Mouse (Mus musculus): ENCODE measurements around the gene Dhdds. TPM values are rescaled to one million over a fixed set of nuclear protein-coding genes. Genes with fewer than 3 reads are reported as not detected.
"Not testable (repeated sequence)": the region's sequence is repeated elsewhere in the genome, so short reads cannot be mapped to it uniquely, and the experiment has no call there.

Dhdds gene
- total RNA-seq, 2 experiments from 2014 or later: 42.8 to 53.9 TPM

DNA sequence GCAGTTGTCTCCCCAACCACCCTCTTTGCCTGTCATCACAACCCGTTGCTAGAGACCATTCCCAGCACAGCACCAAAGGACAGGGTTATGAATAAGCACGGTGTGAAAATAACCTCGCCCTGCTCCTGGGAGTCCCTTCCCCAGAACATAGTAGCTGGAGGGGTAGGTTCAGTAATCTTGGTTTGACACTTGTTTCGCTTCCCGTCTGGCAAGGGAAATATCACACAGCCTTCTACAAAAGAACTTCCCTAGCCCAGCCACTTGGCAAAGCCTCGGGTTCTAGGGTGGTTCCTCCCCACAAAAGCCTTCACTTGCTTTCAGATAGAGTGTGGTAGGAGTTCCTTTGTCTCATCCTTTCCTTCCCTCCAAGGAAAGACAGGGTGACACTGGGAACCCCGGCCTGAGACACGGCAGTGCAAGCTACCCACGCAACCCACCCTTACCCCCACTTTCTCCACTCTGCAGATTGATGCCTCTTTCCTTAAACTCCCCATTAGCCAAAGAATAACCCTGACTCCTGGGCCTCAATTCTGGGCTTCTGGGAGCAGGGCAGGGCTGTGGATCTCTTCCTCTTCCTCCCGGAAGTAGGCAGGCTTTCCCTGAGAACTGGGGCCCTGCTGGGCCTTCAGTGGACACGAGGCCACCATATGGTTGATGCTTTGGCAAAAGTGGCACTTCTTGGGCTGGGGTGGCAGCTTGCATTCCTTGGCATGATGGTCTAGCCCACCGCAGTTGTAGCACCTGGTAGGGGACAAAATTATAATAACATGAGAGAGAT, 5.1 kb upstream of the Dhdds start:
- DNase-seq: no peak

DNA sequence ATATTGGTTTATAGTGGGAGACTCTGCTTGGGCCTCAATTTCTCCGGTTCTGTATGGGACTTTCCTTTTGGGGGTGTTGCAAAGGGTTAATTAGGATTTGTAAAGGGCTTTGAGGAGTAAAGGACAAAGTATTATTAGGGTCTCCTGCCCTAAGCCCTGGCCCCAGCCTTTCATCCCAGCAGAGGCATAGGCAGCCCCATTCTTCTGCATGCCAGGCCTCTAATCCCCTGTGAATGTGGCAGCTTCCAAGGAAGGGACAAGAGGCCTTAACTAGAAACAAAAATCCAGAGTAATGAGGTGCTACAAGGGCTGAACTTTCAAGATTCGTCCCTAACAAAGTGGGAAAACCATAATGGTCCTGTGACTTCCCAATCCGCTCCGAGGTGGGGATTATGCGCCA, 2.2 kb upstream of the Dhdds start:
- no peak for DNase-seq

DNA sequence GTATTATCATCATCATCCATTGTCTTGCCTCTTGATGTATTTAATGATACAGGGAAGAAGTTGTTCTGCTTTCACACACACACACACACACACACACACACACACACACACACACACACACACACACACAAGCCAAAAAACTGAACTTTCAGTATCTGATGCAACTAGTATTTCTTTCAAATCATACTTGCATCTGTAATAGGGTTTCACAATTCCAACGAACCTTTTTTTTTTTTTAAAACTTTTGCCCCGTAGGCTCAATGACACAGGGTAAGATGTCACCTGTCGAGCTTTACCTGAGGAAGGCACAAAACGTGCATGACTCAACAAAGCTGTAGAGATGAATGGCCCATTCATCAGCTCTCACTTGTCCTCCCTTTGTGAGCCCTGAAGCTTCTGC, 1.5 kb upstream of the Dhdds start:
- no peak for DNase-seq

DNA sequence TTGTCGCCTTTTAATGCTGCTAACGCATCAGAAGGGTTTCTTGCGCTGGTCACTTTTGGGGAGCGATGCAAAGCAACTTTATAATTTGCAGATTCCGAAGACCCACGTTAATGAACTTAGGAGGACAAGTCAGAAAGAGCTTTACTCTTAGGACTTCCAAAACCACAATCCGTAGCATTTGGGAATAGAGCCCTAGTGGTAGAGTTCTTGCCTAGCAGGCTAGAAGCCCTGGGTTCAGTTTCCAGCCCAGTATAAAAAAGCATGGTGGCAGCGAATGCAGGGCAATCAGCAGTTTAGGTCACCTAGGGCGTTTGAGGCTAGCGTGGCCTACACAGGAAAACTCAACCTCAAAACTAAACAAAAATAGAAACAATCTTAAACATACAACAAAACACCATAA, 992 bp upstream of the Dhdds start:
- DNase-seq: no peak

DNA sequence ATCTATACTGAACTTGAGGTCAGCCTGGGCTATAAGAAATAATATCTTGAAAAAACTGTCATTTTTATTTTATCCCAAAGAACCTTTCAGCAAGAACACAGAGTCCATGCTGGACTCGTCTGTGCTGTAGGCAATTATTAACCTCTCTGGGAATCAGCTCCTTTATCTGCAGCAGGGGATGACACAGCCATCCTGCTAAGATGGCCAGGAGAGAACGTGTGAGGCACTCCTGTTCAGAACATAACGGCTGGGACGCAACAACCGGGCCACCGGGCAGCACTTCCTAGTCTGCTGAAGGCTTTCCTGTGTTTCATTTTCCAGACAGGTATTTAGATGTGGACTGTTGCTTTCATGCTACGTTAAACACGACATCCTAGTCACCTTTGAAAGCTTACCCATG, 6.0 kb downstream of the Dhdds start:
- DNase-seq: no peak

DNA sequence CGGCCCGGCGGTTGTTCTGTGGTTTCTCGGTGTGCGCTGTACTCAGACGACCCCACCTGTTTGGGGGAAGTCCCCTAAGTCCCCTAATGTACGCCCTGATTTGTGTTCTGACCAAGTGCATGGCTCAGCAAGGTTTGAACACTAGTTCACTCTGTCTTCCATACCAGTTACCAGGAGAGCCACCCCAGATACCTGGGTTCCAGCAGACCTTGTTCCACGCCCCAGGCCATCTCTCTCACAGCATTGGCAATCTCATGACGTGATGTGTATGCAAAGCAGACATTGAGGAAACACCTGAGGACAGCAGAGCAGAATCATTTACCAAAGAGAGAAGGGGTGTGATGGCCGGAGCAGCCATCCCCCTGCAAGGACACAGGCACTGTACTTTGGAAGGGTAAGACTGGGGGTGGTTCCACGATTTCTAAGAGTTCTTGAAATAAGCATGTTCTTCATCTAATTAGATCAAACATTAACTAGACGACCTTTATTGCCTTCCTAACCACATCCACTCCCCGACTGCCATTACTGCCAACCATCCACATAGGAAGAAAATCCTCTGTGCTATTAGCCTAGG, 9.5 kb downstream of the Dhdds start:
- DNase-seq: no peak

DNA sequence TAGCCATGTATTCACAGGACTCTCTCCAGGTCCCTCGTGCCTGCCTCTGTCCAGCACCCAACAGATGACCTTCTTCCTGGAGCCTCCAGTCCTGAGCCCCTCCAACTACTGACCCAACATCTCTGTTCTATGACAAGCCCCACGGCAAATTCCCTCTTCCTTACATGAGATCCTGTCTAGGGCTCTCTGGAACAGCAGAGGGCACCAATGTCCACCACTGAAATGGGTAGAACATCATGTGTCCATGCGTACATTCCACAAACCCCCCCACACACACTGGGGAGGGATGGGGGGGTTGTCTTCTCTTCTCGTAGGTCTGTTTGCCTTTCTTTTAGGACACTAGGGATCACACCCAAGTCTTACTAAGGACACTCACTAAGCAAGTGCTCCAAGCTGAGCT, 10.7 kb downstream of the Dhdds start:
- DNase-seq: no peak

DNA sequence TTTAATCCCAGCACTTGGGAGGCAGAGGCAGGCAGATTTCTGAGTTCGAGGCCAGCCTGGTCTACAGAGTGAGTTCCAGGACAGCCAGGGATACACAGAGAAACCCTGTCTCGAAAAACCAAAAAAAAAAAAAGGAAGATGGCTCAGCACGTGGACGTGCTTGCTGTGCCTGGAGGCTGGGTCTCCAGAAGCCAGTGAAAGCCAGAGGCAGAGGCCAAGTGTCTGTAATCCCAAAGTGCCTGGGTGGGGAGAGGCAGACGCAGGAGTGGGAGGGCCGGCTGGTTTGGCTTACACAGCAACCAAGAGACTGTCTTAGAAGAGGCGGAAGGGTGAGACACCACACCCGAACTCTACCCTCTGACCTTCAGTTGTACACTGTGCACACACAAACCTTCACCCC, 12.4 kb downstream of the Dhdds start:
- not testable (repeated sequence) for DNase-seq

DNA sequence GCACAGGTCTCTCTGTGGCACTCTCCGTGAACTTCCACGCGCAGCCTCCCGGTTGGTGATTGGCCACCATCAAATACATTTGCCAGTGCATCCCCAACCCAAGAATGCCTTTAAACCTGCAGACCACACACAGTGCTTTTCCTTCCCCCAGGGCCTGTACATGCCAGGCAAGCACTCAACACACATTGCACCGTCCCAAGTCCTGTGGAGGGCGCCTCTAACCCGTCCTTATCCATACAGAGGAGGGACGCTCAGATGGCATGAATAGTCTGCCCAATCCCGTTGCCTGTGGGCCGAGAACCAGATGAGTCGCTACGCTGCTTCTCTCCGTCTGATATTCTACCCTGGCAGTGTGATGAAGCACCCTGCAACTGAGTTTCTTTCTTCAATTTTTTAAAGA, 17.8 kb downstream of the Dhdds start:
- DNase-seq: no peak

DNA sequence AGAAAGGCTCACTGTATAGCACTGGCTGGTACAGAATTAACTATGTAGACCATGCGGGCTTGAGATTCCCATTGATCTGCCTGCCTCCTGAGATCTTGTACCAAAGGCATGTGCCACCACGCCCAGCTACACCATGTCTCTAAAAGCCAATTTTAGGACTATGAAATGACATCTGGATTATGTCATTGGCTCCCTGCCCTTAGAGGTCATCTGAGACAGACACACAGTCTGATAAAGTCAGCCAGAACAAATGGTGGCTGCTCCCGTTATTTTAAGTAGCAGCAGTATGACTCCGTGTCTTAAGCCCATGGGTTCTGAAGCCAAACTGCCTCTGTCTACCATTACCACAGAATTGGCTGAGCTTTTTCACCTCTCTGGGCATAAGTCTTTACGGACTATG, 20.2 kb downstream of the Dhdds start:
- DNase-seq: no peak

DNA sequence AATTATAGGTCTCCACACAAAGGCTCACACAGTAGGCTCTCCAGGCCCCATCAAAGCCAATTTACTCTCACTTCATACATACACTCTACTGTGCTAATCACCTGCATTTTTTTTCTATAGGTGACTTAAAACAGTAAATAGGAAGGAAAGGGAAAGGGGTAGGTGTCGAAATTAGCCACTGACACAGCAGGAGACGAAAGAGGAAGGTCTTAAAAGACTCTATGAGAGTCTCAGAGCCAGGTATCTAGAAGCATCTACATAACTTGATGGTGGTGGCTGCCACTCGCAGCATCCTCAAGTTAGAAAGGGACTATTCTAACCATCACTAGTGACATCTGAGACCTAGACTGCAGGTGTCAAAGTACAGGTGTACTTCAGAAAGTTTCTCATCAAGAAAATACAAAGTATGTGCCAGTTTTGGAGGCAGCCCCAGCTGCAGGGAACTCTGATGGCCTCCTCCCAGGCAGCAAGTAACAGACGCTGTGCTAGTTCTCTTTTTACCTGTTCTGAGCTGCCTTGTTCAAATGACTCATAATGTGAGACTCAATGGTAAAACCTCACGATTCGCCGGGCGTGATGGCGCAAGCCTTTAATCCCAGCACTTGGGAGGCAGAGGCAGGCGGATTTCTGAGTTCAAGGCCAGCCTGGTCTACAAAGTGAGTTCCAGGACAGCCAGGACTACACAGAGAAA, 22.6 kb downstream of the Dhdds start:
- no peak for DNase-seq

DNA sequence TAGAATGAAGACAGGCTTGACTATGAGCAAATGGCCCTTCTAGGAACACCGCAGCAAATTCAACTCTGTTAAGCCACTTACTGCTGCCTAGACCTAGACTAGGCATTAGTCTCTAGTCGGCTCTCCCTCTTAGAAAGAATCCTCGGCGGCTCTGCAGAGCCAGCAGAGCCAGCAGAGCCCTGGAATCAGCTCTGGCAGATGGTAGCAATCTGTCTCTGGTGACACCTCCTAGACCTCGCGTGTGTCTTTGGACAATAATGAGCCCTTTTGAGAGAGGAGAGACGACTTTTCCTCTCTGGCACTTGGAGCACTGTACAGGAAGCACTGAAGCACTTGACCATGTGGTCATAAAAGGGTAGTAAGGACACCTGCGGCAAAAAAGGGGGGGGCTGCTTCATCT, 29.0 kb downstream of the Dhdds start:
- no peak for DNase-seq

DNA sequence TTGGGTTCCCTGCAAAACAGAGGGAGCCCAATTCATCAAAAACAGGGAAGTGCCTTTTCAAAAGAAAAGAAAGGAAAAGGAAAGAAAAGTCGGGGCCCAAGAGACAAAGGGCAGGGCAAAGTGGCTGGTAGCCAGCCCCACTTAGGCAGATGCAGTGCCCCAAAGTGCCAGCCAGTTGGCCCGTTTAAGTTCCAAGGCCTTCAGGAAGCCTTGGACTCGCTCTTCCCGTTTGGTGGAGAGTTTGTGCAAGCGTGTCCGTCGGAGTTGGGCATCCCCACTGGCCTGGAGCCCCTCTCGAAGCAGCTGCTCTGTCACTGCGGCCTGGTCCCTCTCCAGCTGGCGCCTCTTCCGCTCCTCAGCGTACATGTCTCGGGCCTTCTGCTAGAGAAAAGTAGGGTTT, 29.8 kb downstream of the Dhdds start:
- peak in 1 of 2 experiments; percentile 31 for DNase-seq

DNA sequence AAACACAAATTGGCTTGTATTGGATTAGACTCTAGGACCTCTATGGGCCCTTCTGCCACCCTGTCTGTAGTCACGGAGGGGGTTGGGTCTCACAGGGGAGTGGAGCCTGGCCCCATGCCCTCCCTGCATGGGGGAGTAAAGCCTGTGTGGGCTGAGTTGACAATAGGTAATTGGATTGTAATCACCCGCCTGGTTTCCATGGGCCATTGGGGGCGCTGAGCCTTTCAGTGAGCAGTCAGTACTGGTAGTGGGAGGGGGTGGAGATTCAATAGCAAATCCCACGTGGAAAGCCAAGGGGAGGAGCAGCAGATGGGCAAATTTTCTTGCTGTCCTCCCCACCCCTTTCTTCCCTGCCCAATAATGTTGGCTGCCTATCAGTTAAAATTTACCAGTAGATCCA, 30.5 kb downstream of the Dhdds start:
- no peak for DNase-seq

DNA sequence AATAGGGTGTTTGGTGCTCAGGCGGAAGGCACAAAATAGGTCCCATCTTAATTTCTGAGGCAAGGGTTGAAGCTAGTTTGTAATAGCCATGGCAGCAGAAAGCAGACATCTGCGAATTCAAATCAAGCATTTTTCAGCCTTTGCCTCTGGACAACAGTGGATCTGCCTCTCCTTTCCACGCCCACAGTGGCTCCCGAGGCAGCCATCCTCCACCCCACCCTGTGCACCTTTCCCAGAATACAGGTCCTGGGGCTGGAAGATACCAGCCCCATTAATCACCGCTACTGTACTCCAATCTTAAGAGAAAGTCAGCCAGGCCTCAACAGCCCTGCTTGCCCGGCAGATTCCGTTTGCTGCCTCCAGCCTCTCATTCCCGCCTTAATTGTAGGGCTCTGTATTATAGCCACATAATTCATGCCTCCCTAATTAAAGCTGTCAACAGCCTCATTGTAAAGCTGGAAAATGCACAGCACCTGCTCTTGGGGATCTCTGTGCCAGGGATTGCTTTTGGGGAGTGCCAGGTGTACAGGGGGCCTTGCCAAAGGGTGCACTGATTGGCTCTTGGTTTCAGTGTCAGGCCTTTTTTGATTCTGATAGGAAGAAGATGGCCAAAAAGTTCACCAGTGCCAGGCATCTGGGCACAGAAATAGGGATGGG, 31.5 kb downstream of the Dhdds start:
- no peak for DNase-seq

DNA sequence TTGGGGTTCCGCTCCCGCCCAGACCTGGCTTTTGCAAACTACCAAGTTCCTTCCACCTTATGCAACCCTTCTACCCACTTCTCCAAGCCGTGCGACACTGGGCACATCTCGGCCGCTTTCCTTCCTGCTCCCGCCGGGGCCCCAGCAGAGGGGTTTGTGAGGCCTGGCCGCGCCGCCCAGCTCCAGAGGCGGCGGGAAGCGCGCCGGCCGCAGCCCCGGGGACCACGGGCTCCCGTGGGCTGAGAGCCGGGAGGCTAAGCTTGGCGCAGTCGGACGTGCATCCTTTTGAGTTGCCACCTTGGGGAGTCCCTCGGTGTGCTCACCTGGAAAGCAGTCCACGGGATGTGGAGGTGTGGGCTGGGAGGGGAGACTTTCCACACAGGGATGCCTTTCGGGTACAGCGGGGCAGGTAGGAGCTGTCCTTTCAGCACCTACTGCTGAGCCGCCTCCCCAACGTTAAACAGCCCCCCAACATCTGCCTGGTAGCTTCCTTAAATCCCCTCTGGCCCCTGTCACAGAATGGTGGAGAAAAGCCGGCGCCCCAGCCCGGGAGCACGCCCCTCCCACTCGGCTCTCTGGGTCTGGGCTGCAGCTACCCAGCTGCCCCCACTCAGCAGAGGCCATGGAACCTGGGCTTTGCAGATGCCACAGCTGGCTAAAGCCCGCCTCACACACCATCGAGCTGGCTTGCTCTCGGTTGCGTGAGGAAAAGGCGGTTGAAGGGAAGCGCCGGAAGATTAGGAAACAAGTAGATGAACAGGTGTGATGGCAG, 32.4 kb downstream of the Dhdds start, which contains the start of gene Hmgn2:
TSS of gene Hmgn2 (minus strand) at position 501 of the 772 bp plus-strand sequence.
- DNase-seq: peak; percentile 46 to 65

DNA sequence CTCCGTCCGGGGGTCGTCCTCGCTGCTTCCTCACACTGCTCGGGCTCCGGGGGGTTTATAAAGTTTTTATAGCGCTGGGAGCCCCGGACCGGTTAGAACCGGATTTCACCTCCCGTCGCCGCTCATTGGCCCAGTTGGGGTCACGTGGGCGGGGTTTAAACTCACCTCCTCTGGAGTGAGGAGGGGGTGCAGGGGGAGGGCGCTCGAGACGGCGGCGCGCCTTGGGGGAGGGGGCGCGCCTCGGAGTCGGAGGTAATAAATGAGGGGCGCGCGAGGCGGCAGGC, 32.9 kb downstream of the Dhdds start:
- DNase-seq: peak; percentile 92 to 94

DNA sequence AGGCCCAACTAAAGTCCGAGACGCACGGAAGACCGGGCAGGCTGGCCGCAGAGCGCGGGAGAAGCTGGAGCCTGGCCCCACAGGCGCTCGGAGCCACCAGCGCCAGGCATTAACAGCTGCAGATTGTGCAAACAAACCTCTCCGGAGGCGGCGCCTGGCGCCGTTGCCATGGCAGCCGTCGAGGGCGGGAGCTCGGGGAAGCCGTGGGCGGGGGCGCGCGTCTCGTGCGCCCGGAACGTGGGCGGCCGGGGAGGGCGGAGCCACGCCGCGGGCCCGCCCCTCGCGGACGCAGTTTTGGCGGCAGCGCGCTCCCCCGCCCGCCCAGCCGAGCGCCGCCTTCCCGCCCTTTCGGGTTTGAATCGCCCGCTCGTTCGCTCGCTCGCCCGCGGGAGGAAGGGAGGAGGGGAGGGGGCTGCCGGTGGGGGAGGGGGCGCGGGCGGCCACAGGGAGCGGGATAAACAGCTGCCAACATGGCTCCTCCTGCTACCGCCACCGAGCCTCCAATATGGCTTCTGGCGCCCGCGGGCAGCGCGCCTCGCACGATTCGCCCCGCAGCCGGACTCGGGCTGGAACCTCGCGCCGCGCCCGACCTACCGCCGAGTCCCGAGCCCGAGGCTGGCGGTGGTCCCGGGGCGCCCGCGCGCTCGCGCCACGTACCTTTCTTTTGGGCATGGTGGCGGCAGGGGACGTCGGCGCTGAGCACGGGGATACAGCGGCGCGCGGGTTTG, 33.4 kb downstream of the Dhdds start:
- DNase-seq: peak; percentile 99

DNA sequence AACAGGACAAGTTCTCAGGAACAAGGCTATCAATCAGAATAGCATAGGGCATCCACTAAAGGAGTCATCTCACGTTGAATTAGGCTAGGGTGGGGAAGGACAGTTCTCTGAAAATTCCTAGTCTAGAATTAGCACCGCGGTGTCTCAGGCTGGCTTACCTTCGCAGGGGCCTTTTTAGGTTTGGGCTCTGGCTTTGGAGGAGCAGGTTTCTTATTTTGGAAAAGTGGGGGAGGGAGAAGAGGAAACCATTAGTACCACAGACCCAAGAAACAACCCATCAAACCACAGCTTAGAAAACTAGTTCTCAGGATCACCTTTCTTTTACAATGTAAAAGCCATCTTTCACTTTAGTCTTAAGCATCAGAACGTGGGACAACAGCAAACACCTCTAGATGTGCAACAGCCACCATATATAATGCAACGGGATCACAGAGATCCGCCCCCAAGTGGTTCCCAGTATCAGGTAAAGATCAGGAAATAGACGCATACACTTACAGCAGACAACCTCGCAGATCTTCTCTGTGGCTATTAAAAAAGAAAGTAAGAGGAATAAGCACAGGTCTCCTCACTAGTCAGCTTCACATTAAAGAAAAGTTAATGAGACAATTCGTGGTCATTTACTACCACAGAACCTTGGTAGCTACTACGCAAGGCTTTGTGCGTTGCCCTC, 34.3 kb downstream of the Dhdds start:
- DNase-seq: no peak

DNA sequence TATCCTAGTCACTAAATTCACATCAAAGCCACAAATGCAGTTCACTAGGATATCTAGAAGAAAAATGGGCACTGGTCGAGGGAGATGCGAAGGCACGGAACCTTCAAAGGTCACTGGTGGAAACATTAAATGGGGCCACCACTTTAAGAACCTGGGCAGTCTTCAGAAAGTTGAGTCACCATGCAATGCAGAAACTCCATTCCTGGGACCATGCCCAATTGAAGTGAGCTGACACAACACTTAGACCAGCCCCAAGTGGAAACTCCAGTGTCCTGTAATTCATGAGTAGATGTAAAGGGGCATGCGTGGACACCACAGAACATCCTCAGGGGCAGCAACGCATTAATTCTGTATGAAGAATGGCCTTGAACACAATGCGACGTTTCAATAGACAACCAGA, 38.2 kb downstream of the Dhdds start:
- peak; percentile 33 to 48 for DNase-seq

DNA sequence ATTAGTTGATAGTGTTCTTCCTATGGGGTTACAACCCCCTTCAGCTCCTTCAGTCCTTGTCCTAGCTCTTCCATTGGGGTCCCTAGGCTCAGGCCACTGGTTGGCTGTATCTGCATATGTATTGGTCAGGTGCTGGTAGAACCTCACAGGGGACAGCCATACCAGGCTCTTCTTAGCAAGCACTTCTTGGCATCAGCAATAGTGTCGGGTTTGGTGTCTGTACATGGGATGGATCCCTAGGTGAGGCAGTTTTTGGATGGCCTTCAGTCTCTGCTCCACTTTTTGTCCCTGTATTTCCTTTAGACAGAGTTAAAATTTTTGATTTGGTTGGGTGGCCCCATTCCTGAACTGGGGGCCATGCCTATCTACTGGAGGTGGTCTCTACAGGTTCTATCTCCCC, 41.8 kb downstream of the Dhdds start:
- no peak for DNase-seq
